Mouse (Mus musculus) erythroblast, embryonic 14.5 days (primary cell): ENCODE measurements around the gene Parl. TPM values are rescaled to one million over a fixed set of nuclear protein-coding genes. Genes with fewer than 3 reads are reported as not detected.

Experiments
- H3K27me3 ChIP-seq: 2 replicates; pipeline ENCODE4 v1.6.1; 2012; ENCODE audit warnings: inconsistent platforms; ENCODE audit not compliant: control insufficient read depth
- H3K36me3 ChIP-seq: 2 replicates; pipeline ENCODE4 v1.6.1; 2012; ENCODE audit warnings: mild to moderate bottlenecking, inconsistent platforms; ENCODE audit not compliant: control insufficient read depth
- H3K4me1 ChIP-seq: 2 replicates; pipeline ENCODE4 v1.6.1; 2012; ENCODE audit warnings: inconsistent platforms; ENCODE audit not compliant: control insufficient read depth
- H3K4me3 ChIP-seq: replicated peaks from 2 replicates; pipeline ENCODE3; 2012; ENCODE audit warnings: moderate library complexity, mild to moderate bottlenecking, inconsistent platforms
- H3K9me3 ChIP-seq: 2 replicates; pipeline ENCODE4 v1.6.1; 2012; ENCODE audit warnings: low read length, inconsistent platforms, mixed read lengths; ENCODE audit not compliant: control insufficient read depth
- GATA1 ChIP-seq: IDR thresholded peaks from 2 replicates; pipeline ENCODE4 v1.6.1; 2012; ENCODE audit warnings: low read length, inconsistent platforms, mixed read lengths
- TAL1 ChIP-seq: IDR thresholded peaks from 3 replicates; pipeline ENCODE4 v1.6.1; 2012; ENCODE audit warnings: low read length, inconsistent platforms, mixed read lengths
- polyA plus RNA-seq: library from polyadenylated mRNA; stranded (reverse); fragments of >175 nt; gene quantifications from 2 replicates; pipeline ENCODE4 v1.2.3, GENCODE M21; 2012

The Parl gene
- polyA plus RNA-seq, 1 experiment, result 12.1 TPM

DNA sequence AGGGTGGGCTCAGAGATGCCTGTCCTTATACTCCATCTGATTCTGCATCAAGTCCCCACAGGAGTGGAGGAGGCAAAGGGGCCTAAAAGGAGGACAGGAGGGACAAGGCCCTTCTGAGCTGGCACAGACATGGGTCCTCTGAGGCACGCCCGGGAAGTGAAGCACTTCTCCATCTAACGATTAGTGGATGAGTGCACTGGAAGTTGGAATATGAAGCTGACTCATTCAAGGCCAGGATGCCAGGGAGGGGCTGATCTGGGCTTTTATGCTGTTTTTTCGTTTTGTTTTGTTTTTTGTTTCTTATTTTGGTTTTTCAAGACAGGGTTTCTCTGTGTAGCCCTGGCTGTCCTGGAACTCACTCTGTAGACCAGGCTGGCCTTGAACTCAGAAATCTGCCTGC, 13.1 kb upstream of the Parl start:
- Histone ChIP-seq H3K4me1 (no peaks in the 10 kb centered on the region; the same call in 1 of the 2 replicates), H3K9me3 (no peaks in the 10 kb centered on the region), H3K4me3 (no peak overlapping the region), H3K27me3 (no peaks in the 10 kb centered on the region), H3K36me3 (no peaks in the 10 kb centered on the region)
- no peak for TF ChIP-seq GATA1
- TF ChIP-seq TAL1, result no peak

DNA sequence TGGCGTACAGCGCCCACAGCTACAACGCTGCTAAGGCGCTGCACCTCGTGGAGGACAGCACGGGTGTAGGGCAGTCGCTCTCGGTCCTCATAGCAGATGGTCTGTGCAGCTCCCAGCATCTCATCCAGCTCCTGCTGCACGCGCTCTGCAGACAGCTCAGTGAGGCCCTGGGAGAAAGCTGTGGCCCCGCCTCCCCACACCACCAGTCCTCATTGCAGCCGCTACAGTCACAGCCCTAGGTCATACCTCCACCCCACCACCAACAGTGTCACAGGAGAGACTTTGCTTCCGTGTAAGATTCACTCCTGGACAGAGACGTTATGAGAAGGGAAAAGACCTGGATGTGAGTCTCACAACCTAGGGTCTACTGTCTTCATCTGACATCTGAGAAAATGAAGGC, 10.1 kb upstream of the Parl start:
- Histone ChIP-seq H3K9me3 (no peaks in the 10 kb centered on the region), H3K4me3 (no peak overlapping the region), H3K27me3 (no peaks in the 10 kb centered on the region), H3K36me3 (no peaks in the 10 kb centered on the region), H3K4me1 (no peaks in the 10 kb centered on the region; the same call in 1 of the 2 replicates)
- no peak for TF ChIP-seq GATA1
- TF ChIP-seq TAL1, result no peak

DNA sequence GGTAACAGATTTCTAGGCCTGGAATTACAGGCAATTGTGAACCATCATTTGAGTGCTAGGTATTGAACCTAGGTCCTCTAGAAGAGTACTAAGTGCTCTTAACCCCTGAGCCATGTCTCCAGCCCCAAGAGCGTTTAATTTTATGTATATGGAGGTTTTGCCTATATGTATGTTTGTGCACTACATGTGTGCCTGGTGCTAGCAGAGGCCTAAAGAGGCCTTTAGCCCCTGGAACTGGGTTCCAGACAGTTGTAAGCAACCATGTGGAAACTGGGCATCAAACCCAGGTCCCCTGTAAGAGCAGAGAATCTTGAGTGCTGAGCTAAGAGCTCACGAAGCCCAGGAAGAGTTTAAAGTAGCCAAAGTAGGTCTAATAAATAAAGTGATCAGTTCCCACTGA, 2.1 kb downstream of the Parl start:
- H3K4me1 ChIP-seq, result peaks cover 28% of the 10 kb centered on the region
- no peak for TF ChIP-seq GATA1
- no peak for TF ChIP-seq TAL1
- no peaks in the 10 kb centered on the region for H3K27me3 ChIP-seq
- no peaks in the 10 kb centered on the region for H3K9me3 ChIP-seq
- H3K4me3 ChIP-seq, result no peak overlapping the region
- H3K36me3 ChIP-seq, result peaks cover 27% of the 10 kb centered on the region

DNA sequence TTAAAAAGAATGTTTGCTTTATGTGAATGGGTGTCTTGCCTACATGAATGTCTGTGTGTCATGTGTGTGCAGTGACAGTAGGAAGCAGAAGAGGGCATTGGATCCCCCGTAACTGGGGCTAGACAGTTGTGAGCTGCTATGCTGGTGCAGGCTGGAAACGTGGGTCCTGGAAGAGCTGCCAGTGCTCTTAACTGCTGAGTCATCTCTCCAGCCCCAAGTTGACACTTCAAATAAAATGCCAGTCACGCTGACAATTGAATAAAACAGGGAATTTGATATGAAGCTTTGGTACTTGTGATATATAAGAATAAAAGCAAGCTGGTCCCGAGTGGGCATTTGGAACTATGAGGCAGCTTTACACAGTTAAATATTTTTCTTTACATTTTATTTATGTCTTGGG, 21.9 kb downstream of the Parl start:
- Histone ChIP-seq H3K36me3 (peaks cover 61% of the 10 kb centered on the region), H3K9me3 (no peaks in the 10 kb centered on the region), H3K27me3 (no peaks in the 10 kb centered on the region), H3K4me3 (no peak overlapping the region), H3K4me1 (peaks cover 4% of the 10 kb centered on the region)
- TF ChIP-seq TAL1 (no peak), GATA1 (no peak)

DNA sequence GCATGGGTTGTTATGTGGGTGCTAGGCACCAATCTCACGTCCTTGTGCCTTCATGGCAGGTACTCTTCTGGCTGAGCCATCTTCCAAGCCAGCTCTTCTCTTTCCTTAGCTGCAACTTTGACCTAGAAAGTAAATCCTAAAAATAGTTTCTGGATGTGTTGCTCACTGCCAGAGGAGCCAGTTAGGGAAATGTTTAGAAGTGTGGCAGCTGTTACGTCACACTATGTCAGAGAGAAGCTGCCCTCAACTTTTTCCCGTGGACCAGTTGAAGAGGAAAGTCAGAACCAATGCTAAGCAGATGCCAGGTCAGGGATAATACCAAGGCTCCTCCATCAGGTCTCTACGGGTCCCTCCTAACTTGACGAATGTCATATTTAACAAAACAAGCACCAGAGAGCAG, 22.8 kb downstream of the Parl start:
- Histone ChIP-seq H3K9me3 (no peaks in the 10 kb centered on the region), H3K4me1 (peaks cover 4% of the 10 kb centered on the region), H3K36me3 (peaks cover 54% of the 10 kb centered on the region), H3K27me3 (no peaks in the 10 kb centered on the region), H3K4me3 (no peak overlapping the region)
- TF ChIP-seq TAL1 (no peak), GATA1 (no peak)

DNA sequence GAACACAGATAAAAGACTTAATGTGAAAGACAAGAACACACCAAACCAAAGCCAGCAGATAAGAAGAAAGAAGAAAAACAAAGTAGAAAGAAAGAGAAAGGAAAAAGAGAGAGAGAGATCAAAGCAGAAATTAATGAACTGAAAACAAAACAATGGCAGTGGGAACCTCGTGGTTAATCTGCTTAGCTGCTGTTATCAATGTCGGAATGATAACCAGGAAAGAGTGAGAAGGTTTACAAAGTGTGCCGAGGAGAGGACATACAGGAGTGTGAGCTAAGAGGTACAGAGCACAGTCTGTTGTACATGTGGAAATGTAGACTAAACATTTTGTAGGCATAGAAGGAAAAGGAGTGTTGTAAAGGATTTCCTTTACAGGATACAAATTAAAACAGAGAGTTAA, 29.2 kb downstream of the Parl start:
- TF ChIP-seq GATA1, result no peak
- TF ChIP-seq TAL1, result no peak
- Histone ChIP-seq H3K27me3 (no peaks in the 10 kb centered on the region; the same call in 1 of the 2 replicates), H3K4me3 (no peak overlapping the region), H3K4me1 (no peaks in the 10 kb centered on the region), H3K36me3 (no peaks in the 10 kb centered on the region), H3K9me3 (no peaks in the 10 kb centered on the region)

DNA sequence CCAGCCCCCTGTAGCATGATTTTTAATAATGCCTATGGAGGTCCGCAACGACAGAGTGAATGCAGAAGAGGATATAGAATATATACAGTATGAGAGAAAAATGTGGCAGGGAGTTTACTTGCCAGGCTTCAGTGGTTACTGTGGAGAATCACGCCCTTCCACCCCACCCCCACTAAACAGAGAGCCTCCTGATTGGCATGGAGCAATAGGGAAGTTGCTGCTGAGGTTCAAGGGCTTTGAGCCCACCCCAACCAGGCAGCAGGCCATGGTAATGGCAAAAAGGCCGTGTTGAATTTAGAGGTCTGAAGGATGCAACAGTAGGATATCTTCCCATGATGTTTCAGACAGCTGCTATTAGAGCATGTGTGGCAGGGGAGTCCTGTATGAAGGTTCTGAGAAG, 30.8 kb downstream of the Parl start:
- Histone ChIP-seq H3K27me3 (no peaks in the 10 kb centered on the region; the same call in 1 of the 2 replicates), H3K36me3 (no peaks in the 10 kb centered on the region), H3K9me3 (no peaks in the 10 kb centered on the region), H3K4me1 (no peaks in the 10 kb centered on the region), H3K4me3 (no peak overlapping the region)
- TF ChIP-seq TAL1 (no peak), GATA1 (no peak)

DNA sequence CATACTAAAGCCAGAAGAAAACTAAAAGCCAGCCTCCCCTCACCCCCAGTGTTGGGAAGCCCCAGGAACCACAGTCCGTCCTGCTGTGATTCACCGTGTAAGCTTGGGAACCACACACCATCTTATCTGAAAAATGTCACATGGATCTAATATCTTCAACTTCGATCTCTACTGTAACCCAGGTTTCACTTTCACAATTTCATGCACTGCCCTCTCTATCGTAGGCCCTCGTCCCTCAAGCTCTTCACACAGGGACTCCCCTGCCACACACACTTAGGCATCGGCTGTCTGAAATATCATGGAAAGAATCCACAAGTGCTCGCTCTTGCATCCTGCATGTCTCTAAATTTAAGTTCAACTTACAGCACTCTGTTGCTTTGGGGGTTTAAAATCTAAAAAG, 37.1 kb downstream of the Parl start:
- H3K36me3 ChIP-seq, result no peaks in the 10 kb centered on the region
- TF ChIP-seq TAL1 (no peak), GATA1 (no peak)
- no peaks in the 10 kb centered on the region for H3K27me3 ChIP-seq
- H3K9me3 ChIP-seq, result no peaks in the 10 kb centered on the region
- no peaks in the 10 kb centered on the region for H3K4me1 ChIP-seq
- H3K4me3 ChIP-seq, result no peak overlapping the region

DNA sequence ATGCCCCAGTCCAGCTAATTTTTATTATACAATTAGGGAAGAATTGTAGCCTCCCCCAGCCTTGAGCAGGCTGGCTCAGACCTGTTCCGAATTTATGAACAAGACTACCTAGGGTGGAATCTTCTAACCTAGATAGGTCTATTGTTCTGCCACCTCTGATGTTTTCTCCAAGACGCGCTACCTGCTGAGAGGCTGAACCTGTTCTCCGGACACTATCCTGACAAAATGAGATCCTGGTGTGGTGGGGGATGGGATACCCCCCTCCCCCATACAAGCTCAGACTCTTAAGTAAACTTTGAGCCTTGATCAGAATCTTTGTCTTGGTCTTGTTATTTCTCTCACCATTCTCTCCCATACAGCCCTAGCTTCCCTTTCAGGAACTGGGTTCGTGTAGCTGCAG, 44.3 kb downstream of the Parl start:
- Histone ChIP-seq H3K4me1 (no peaks in the 10 kb centered on the region), H3K4me3 (no peak overlapping the region), H3K9me3 (no peaks in the 10 kb centered on the region), H3K36me3 (no peaks in the 10 kb centered on the region), H3K27me3 (no peaks in the 10 kb centered on the region)
- TF ChIP-seq GATA1 (no peak), TAL1 (no peak)

DNA sequence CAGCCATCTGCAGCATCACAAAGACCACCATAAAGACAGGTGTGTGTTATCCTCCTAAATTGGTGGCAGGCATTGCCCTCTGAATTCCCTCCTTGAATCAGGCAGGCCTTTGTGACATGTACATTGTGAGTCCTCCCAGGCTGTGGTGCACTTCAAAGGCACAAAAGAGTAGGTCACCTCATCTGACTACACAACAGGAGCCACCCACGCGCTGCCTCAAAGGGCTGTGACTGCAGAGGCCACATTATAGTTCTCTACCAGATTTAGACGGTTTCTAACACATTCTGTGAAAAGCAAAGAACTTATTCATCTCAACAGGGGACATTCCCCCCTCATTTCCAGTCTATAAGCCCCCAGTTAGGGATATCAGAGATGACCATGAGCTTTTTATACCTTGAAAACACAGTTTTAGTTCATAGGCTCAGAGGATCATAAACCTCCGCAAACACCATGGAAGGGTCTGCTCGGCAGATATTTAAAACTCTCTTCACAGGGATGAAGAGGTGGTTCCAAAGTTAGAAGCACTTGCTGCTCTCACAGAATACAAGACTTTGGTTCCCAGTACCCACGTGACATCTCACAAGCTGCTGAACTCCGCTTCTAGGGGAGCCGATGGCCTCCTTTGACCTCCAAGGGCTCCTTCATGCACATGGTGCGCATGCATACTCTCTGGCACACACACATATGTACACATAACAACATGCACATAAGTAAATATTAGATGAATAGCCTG, 53.6 kb downstream of the Parl start:
- Histone ChIP-seq H3K4me3 (no peak overlapping the region), H3K9me3 (no peaks in the 10 kb centered on the region), H3K27me3 (0 out of 2 replicates have a peak, but pooled peaks cover 2% of the 10 kb centered on the region), H3K36me3 (no peaks in the 10 kb centered on the region), H3K4me1 (no peaks in the 10 kb centered on the region)
- TF ChIP-seq GATA1 (no peak), TAL1 (no peak)
